Mouse (Mus musculus): ENCODE measurements around the gene Elmo2. TPM values are rescaled to one million over a fixed set of nuclear protein-coding genes. Genes with fewer than 3 reads are reported as not detected.

Gene Elmo2
- polyA plus RNA-seq, 1 experiment from 2014 or later: 109 TPM

- H3K4me2 ChIP-seq (ENCODE audit: low read length): no peak overlapping the region
- no peaks in the 10 kb centered on the region for H3K9me3 ChIP-seq (ENCODE audit: control insufficient read depth, low read length)
- no peaks in the 10 kb centered on the region for H3K36me3 ChIP-seq (ENCODE audit: control insufficient read depth, insufficient read depth, low read length)
- 65% methylated on average over 3 of the region's 3 CpGs for WGBS
- no peak overlapping the region for H3K4me3 ChIP-seq (replicated peaks; ENCODE audit: low read depth, low read length)
- H3K4me1 ChIP-seq (ENCODE audit: control insufficient read depth, insufficient read depth, low read length): peaks cover 20% of the 10 kb centered on the region
- H3K27ac ChIP-seq (replicated peaks; ENCODE audit: low read depth, low read length): no peak overlapping the region
- no peak for DNase-seq
- ATAC-seq (ENCODE audit: low FRiP score, low TSS enrichment): no peak
- H3K27me3 ChIP-seq (ENCODE audit: control insufficient read depth, insufficient read depth, low read length): no peaks in the 10 kb centered on the region; the same call in 1 of the 2 replicates
- no peak overlapping the region for H3K9ac ChIP-seq (replicated peaks; ENCODE audit: low read length)
These were observed 3.4 kb upstream of the Elmo2 start for GRCm38 (mm10) chr2:165329703-165330102.

- Histone ChIP-seq H3K4me1 (ENCODE audit: control insufficient read depth, insufficient read depth, low read length) (peaks cover 30% of the 10 kb centered on the region), H3K27me3 (ENCODE audit: control insufficient read depth, insufficient read depth, low read length) (no peaks in the 10 kb centered on the region; the same call in 1 of the 2 replicates), H3K27ac (replicated peaks; ENCODE audit: low read depth, low read length) (no peak overlapping the region), H3K4me3 (replicated peaks; ENCODE audit: low read depth, low read length) (no peak overlapping the region), H3K9ac (replicated peaks; ENCODE audit: low read length) (no peak overlapping the region), H3K9me3 (ENCODE audit: control insufficient read depth, low read length) (no peaks in the 10 kb centered on the region), H3K4me2 (ENCODE audit: low read length) (no peak overlapping the region), H3K36me3 (ENCODE audit: control insufficient read depth, insufficient read depth, low read length) (no peaks in the 10 kb centered on the region)
- DNase-seq (no peak), ATAC-seq (ENCODE audit: low FRiP score, low TSS enrichment) (no peak)
- WGBS: 82% methylated on average over 5 of the region's 5 CpGs
These were observed 2.5 kb upstream of the Elmo2 start for GRCm38 (mm10) chr2:165328746-165329145.

- DNase-seq: peak; percentile 60
These were observed 1.1 kb upstream of the Elmo2 start for GRCm38 (mm10) chr2:165327386-165327785.

GRCm38 (mm10) chr2:165325521-165326303, 567 bp downstream of the Elmo2 start:
- H3K9ac ChIP-seq (replicated peaks; ENCODE audit: low read length): peak overlapping the region; percentile 89
- H3K9me3 ChIP-seq (ENCODE audit: control insufficient read depth, low read length): no peaks in the 10 kb centered on the region
- peak overlapping the region; percentile 67 for H3K27ac ChIP-seq (replicated peaks; ENCODE audit: low read depth, low read length)
- DNase-seq: no peak
- no peaks in the 10 kb centered on the region; the same call in 1 of the 2 replicates for H3K27me3 ChIP-seq (ENCODE audit: control insufficient read depth, insufficient read depth, low read length)
- peak overlapping the region; percentile 94 for H3K4me2 ChIP-seq (ENCODE audit: low read length)
- WGBS: under 1% methylated on average over 30 of the region's 30 CpGs
- ATAC-seq (ENCODE audit: low FRiP score, low TSS enrichment): peak; percentile 42
- H3K36me3 ChIP-seq (ENCODE audit: control insufficient read depth, insufficient read depth, low read length): no peaks in the 10 kb centered on the region; the same call in 1 of the 2 replicates
- peaks cover 47% of the 10 kb centered on the region for H3K4me1 ChIP-seq (ENCODE audit: control insufficient read depth, insufficient read depth, low read length)
- H3K4me3 ChIP-seq (replicated peaks; ENCODE audit: low read depth, low read length): peak overlapping the region; percentile 92

More at GRCm38 (mm10) chr2:165327386-165327785, 1.1 kb upstream of the Elmo2 start:
- Histone ChIP-seq H3K27me3 (ENCODE audit: control insufficient read depth, insufficient read depth, low read length) (no peaks in the 10 kb centered on the region; the same call in 1 of the 2 replicates), H3K9ac (replicated peaks; ENCODE audit: low read length) (peak overlapping the region; percentile 89), H3K4me3 (replicated peaks; ENCODE audit: low read depth, low read length) (peak overlapping the region; percentile 92), H3K4me1 (ENCODE audit: control insufficient read depth, insufficient read depth, low read length) (peaks cover 34% of the 10 kb centered on the region), H3K4me2 (ENCODE audit: low read length) (peak overlapping the region; percentile 94), H3K27ac (replicated peaks; ENCODE audit: low read depth, low read length) (peak overlapping the region; percentile 90), H3K9me3 (ENCODE audit: control insufficient read depth, low read length) (no peaks in the 10 kb centered on the region), H3K36me3 (ENCODE audit: control insufficient read depth, insufficient read depth, low read length) (no peaks in the 10 kb centered on the region; the same call in 1 of the 2 replicates)
- no peak for ATAC-seq (ENCODE audit: low FRiP score, low TSS enrichment)
- WGBS: 37% methylated on average over 7 of the region's 7 CpGs

GRCm38 (mm10) chr2:165323928-165324327, 2.4 kb downstream of the Elmo2 start:
- Histone ChIP-seq H3K27me3 (ENCODE audit: control insufficient read depth, insufficient read depth, low read length) (no peaks in the 10 kb centered on the region), H3K27ac (replicated peaks; ENCODE audit: low read depth, low read length) (0 out of 2 replicates have a peak overlapping the region, but pooled peaks have one; percentile 3), H3K9me3 (ENCODE audit: control insufficient read depth, low read length) (no peaks in the 10 kb centered on the region), H3K4me1 (ENCODE audit: control insufficient read depth, insufficient read depth, low read length) (peaks cover 47% of the 10 kb centered on the region), H3K9ac (replicated peaks; ENCODE audit: low read length) (no peak overlapping the region), H3K4me3 (replicated peaks; ENCODE audit: low read depth, low read length) (no peak overlapping the region), H3K36me3 (ENCODE audit: control insufficient read depth, insufficient read depth, low read length) (no peaks in the 10 kb centered on the region; the same call in 1 of the 2 replicates), H3K4me2 (ENCODE audit: low read length) (peak overlapping the region; percentile 94)
- DNase-seq (no peak), ATAC-seq (ENCODE audit: low FRiP score, low TSS enrichment) (no peak)
- 40% methylated on average over 5 of the region's 5 CpGs for WGBS

- Histone ChIP-seq H3K27me3 (ENCODE audit: control insufficient read depth, insufficient read depth, low read length) (no peaks in the 10 kb centered on the region), H3K4me3 (replicated peaks; ENCODE audit: low read depth, low read length) (no peak overlapping the region), H3K4me1 (ENCODE audit: control insufficient read depth, insufficient read depth, low read length) (peaks cover 49% of the 10 kb centered on the region), H3K9me3 (ENCODE audit: control insufficient read depth, low read length) (no peaks in the 10 kb centered on the region), H3K4me2 (ENCODE audit: low read length) (0 out of 2 replicates have a peak overlapping the region, but pooled peaks have one; percentile 94), H3K9ac (replicated peaks; ENCODE audit: low read length) (no peak overlapping the region), H3K36me3 (ENCODE audit: control insufficient read depth, insufficient read depth, low read length) (no peaks in the 10 kb centered on the region; the same call in 1 of the 2 replicates), H3K27ac (replicated peaks; ENCODE audit: low read depth, low read length) (0 out of 2 replicates have a peak overlapping the region, but pooled peaks have one; percentile 3)
- 76% methylated on average over 5 of the region's 5 CpGs for WGBS
- ATAC-seq (ENCODE audit: low FRiP score, low TSS enrichment): no peak
- no peak for DNase-seq
These were observed 2.8 kb downstream of the Elmo2 start for GRCm38 (mm10) chr2:165323484-165323883.

GRCm38 (mm10) chr2:165321981-165322735, 4.1 kb downstream of the Elmo2 start:
- Histone ChIP-seq H3K27ac (replicated peaks; ENCODE audit: low read depth, low read length) (no peak overlapping the region), H3K4me2 (ENCODE audit: low read length) (no peak overlapping the region), H3K27me3 (ENCODE audit: control insufficient read depth, insufficient read depth, low read length) (no peaks in the 10 kb centered on the region), H3K9me3 (ENCODE audit: control insufficient read depth, low read length) (no peaks in the 10 kb centered on the region), H3K9ac (replicated peaks; ENCODE audit: low read length) (no peak overlapping the region), H3K36me3 (ENCODE audit: control insufficient read depth, insufficient read depth, low read length) (no peaks in the 10 kb centered on the region; the same call in 1 of the 2 replicates), H3K4me3 (replicated peaks; ENCODE audit: low read depth, low read length) (no peak overlapping the region), H3K4me1 (ENCODE audit: control insufficient read depth, insufficient read depth, low read length) (peaks cover 54% of the 10 kb centered on the region)
- DNase-seq: no peak
- ATAC-seq (ENCODE audit: low FRiP score, low TSS enrichment): no peak
- WGBS: 91% methylated on average over 22 of the region's 22 CpGs

- Histone ChIP-seq H3K9ac (replicated peaks; ENCODE audit: low read length) (no peak overlapping the region), H3K4me3 (replicated peaks; ENCODE audit: low read depth, low read length) (no peak overlapping the region), H3K36me3 (ENCODE audit: control insufficient read depth, insufficient read depth, low read length) (no peaks in the 10 kb centered on the region; the same call in 1 of the 2 replicates), H3K27ac (replicated peaks; ENCODE audit: low read depth, low read length) (no peak overlapping the region), H3K27me3 (ENCODE audit: control insufficient read depth, insufficient read depth, low read length) (no peaks in the 10 kb centered on the region), H3K4me2 (ENCODE audit: low read length) (0 out of 2 replicates have a peak overlapping the region, but pooled peaks have one; percentile 3), H3K4me1 (ENCODE audit: control insufficient read depth, insufficient read depth, low read length) (peaks cover 59% of the 10 kb centered on the region), H3K9me3 (ENCODE audit: control insufficient read depth, low read length) (no peaks in the 10 kb centered on the region)
- 46% methylated on average over 8 of the region's 8 CpGs for WGBS
- ATAC-seq (ENCODE audit: low FRiP score, low TSS enrichment) (no peak), DNase-seq (no peak)
These were observed 4.8 kb downstream of the Elmo2 start for GRCm38 (mm10) chr2:165321381-165321888.
